10 mouse cellular contexts compared by ENCODE assay signal in the genomic region with DNA sequence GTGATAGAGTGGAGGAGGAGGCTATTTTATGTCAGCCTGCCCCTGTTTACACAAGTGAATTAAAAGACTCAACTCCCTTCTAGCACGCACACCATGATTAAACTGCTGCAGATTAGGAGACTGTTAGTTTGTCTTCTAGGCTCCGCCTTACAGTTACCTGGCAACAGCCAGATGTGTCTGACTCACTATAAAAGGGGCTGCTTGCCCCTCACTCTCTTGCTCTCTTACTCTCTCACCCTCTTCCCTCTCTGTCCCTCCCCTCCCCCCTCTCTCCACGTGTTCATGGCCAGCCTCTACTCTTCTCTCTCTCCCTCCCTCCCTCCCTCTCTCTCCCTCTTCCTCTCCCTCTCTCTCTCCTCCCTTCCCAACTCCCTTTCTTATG.
DNase-seq lines count a peak whose midpoint lies in the region; ATAC-seq lines count a peak whose summit lies in the region.
"Had no signal": no experiment of that assay in that cellular context is flagged by ENCODE, and none has a peak within 500 bp of the region (broad histone marks: within the 10 kb centered on the region; RNA-seq: fewer than 3 reads in every experiment).

No protein-coding gene starts in this region.

- peaks cover 22% of the 10 kb centered on the region; the same call in 1 of the 2 replicates for H3K27me3 ChIP-seq in heart, embryonic 10.5 days (ENCODE audit: insufficient read depth, poor library complexity, severe bottlenecking)
- H3K27me3 ChIP-seq in hindbrain, embryonic 13.5 days: peaks cover 29% of the 10 kb centered on the region
- H3K27me3 ChIP-seq in midbrain, embryonic 14.5 days (ENCODE audit: control insufficient read depth, insufficient read depth, low read length): no peaks in the 10 kb centered on the region

- no peaks in the 10 kb centered on the region for H3K9me3 ChIP-seq in heart, embryonic 10.5 days
- H3K9me3 ChIP-seq in hindbrain, embryonic 13.5 days: no peaks in the 10 kb centered on the region
- no peaks in the 10 kb centered on the region for H3K9me3 ChIP-seq in midbrain, embryonic 14.5 days (ENCODE audit: control insufficient read depth, low read length)

- intact Hi-C loops in heart, postnatal 25 days (cut with DNase I): no loop called here

- ATAC-seq in hindbrain, embryonic 13.5 days (ENCODE audit: low FRiP score): peak; percentile 53; the same call in 1 of the 2 replicates
- ATAC-seq in midbrain, embryonic 14.5 days (ENCODE audit: low FRiP score, low TSS enrichment): no peak

- H3K4me3 ChIP-seq in heart, embryonic 10.5 days: no peak overlapping the region
- no peak overlapping the region for H3K4me3 ChIP-seq in hindbrain, embryonic 13.5 days
- no peak overlapping the region for H3K4me3 ChIP-seq in midbrain, embryonic 14.5 days (replicated peaks; ENCODE audit: low read depth, low read length)

- H3K36me3 ChIP-seq in heart, embryonic 10.5 days: no peaks in the 10 kb centered on the region
- H3K36me3 ChIP-seq in hindbrain, embryonic 13.5 days: no peaks in the 10 kb centered on the region
- H3K36me3 ChIP-seq in midbrain, embryonic 14.5 days (ENCODE audit: control insufficient read depth, insufficient read depth, low read length): no peaks in the 10 kb centered on the region

- H3K27ac ChIP-seq in heart, embryonic 10.5 days: peak overlapping the region; percentile 69
- no peak overlapping the region for H3K27ac ChIP-seq in hindbrain, embryonic 13.5 days
- H3K27ac ChIP-seq in midbrain, embryonic 14.5 days (replicated peaks; ENCODE audit: low read depth, low read length): peak overlapping the region; percentile 61; the same call in 1 of the 2 replicates

- H3K4me1 ChIP-seq in heart, embryonic 10.5 days: peaks cover 32% of the 10 kb centered on the region
- H3K4me1 ChIP-seq in hindbrain, embryonic 13.5 days (replicated peaks): peaks cover 29% of the 10 kb centered on the region
- peaks cover 18% of the 10 kb centered on the region for H3K4me1 ChIP-seq in midbrain, embryonic 14.5 days (ENCODE audit: control insufficient read depth, insufficient read depth, low read length)

- 0 out of 2 replicates have a peak overlapping the region, but pooled peaks have one; percentile 15 for H3K4me2 ChIP-seq in hindbrain, embryonic 13.5 days
- no peak overlapping the region; the same call in 1 of the 2 replicates for H3K4me2 ChIP-seq in midbrain, embryonic 14.5 days (ENCODE audit: low read length)

- 18% methylated on average over 3 of the region's 3 CpGs for WGBS in heart, embryonic 10.5 days
- 25% methylated on average over 3 of the region's 3 CpGs for WGBS in hindbrain, embryonic 13.5 days
- 21% methylated on average over 3 of the region's 3 CpGs for WGBS in midbrain, embryonic 14.5 days

- no peak overlapping the region for H3K9ac ChIP-seq in hindbrain, embryonic 13.5 days
- 0 out of 2 replicates have a peak overlapping the region, but pooled peaks have one; percentile 12 for H3K9ac ChIP-seq in midbrain, embryonic 14.5 days (replicated peaks; ENCODE audit: low read length)

- no peak for DNase-seq in heart, embryonic 10.5 days (ENCODE audit: low spot score)
- DNase-seq in heart, adult 9 months (ENCODE audit: low spot score in 2 of 2): no peak
- peak; percentile 33 for DNase-seq in embryo, embryonic 9.5 days (ENCODE audit: extremely low spot score)
- DNase-seq in midbrain, embryonic 14.5 days: peak; percentile 63
- no peak for DNase-seq in adrenal gland, postnatal 36 days
- no peak for DNase-seq in adrenal gland, adult (ENCODE audit: inconsistent age in 2 of 2, low spot score in 1 of 2)
- no peak for DNase-seq in heart, postnatal 25 days (ENCODE audit: low spot score)
- DNase-seq: kidney, postnatal 14 days; left cerebral cortex, postnatal 4 days had no signal

Comparison
In these comparisons a context has a peak if more than half of its experiments do, and no peak if none do; other contexts are left out.
1. DNase-seq: peak in embryo, embryonic 9.5 days (single experiment) and midbrain, embryonic 14.5 days (single experiment); none in heart, embryonic 10.5 days (single experiment), heart, adult 9 months (0 of 2), adrenal gland, postnatal 36 days (0 of 2), adrenal gland, adult (0 of 2) and heart, postnatal 25 days (single experiment).